Mouse (Mus musculus): ENCODE measurements at regions not wholly inside any gene's neighbourhood (a gene's known extent, or its start where the extent isn't known, plus 50 kb on each side); places are given as distances from the start of the nearest gene placed in this dataset.
"Not testable (repeated sequence)": the region's sequence is repeated elsewhere in the genome, so short reads cannot be mapped to it uniquely, and the experiment has no call there.

- DNase-seq: no peak
These were observed 59.6 kb downstream of the Fasl start for GRCm38 (mm10) chr1:161728546-161729206.

- not testable (repeated sequence) for DNase-seq
These were observed 60.9 kb downstream of the Fasl start for GRCm38 (mm10) chr1:161727357-161727756.

- DNase-seq: not testable (repeated sequence)
These were observed 62.2 kb downstream of the Fasl start for GRCm38 (mm10) chr1:161726098-161726497.

- DNase-seq: no peak
These were observed 68.4 kb downstream of the Fasl start for GRCm38 (mm10) chr1:161719876-161720275.

GRCm38 (mm10) chr1:161718254-161718653 is 70.0 kb downstream of the Fasl start:
- no peak for DNase-seq

GRCm38 (mm10) chr1:161712918-161713317 is 75.4 kb downstream of the Fasl start:
- DNase-seq: peak; percentile 66

- no peak for DNase-seq
These were observed 76.0 kb downstream of the Fasl start for GRCm38 (mm10) chr1:161712283-161712682.

- no peak for DNase-seq
These were observed 81.2 kb downstream of the Fasl start for GRCm38 (mm10) chr1:161707049-161707448.

- DNase-seq: no peak
These were observed 83.3 kb downstream of the Fasl start for GRCm38 (mm10) chr1:161704961-161705360.

- DNase-seq: no peak
These were observed 83.8 kb downstream of the Fasl start for GRCm38 (mm10) chr1:161704527-161704926.

GRCm38 (mm10) chr1:161695886-161696285 is 92.4 kb downstream of the Fasl start:
- no peak for DNase-seq

GRCm38 (mm10) chr1:161693768-161694160 is 94.5 kb downstream of the Fasl start:
- no peak for DNase-seq

- no peak for DNase-seq
These were observed 95.2 kb downstream of the Fasl start for GRCm38 (mm10) chr1:161692836-161693767.

- no peak for DNase-seq
These were observed 99.3 kb downstream of the Fasl start for GRCm38 (mm10) chr1:161688946-161689345.

GRCm38 (mm10) chr1:161687548-161687947 is 100.7 kb downstream of the Fasl start:
- peak; percentile 60 for DNase-seq

GRCm38 (mm10) chr1:161680558-161680957 is 107.7 kb downstream of the Fasl start:
- DNase-seq: no peak

GRCm38 (mm10) chr1:161670937-161671336 is 117.4 kb downstream of the Fasl start:
- DNase-seq: no peak

GRCm38 (mm10) chr1:161664321-161664720 is 124.0 kb downstream of the Fasl start:
- DNase-seq: no peak

- no peak for DNase-seq
These were observed 124.9 kb downstream of the Fasl start for GRCm38 (mm10) chr1:161663351-161663750.

GRCm38 (mm10) chr1:161662241-161662640 is 126.1 kb downstream of the Fasl start:
- DNase-seq: no peak

GRCm38 (mm10) chr1:161657511-161657910 is 130.8 kb downstream of the Fasl start:
- no peak for DNase-seq

- no peak for DNase-seq
These were observed 138.9 kb downstream of the Fasl start for GRCm38 (mm10) chr1:161649387-161649786.

- no peak for DNase-seq
These were observed 137.6 kb downstream of the Tnfsf18 start for GRCm38 (mm10) chr1:161632098-161632497.

GRCm38 (mm10) chr1:161621291-161621690 is 126.8 kb downstream of the Tnfsf18 start:
- no peak for DNase-seq

Data from kidney, adult 18-20 months (tissue).